In the genomic region with DNA sequence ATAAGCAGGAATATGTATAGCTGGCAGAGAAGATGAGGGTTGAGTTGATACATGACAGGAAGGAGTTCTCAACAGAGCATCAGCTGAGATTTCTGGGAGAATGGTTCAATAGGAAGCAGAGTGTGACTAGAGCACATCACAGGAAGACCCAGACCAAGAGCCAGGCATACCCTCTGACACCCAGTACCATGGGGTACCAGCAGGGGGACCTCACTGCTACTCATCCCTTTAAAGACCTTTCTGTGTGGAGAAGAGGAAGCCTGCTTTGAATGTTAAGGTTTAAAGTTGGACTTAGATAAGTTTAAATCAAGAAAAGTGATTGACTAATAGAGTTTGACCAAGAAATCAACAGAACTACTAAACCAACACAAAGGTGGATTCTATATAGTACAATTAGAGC, we compare ENCODE assay signal across 7 mouse cellular contexts.
DNase-seq lines count a peak whose midpoint lies in the region; ATAC-seq and TF ChIP-seq lines count a peak whose summit lies in the region.

No protein-coding gene starts in this region.

- H3K9ac ChIP-seq in MEL (ENCODE audit: control insufficient read depth, low read depth, low read length, poor library complexity, severe bottlenecking), result no peak overlapping the region
- H3K9ac ChIP-seq in stomach, embryonic 14.5 days (replicated peaks; ENCODE audit: low read depth, low read length), result no peak overlapping the region

- TF ChIP-seq POLR2A in MEL (IDR thresholded peaks at IDR 0.05; ENCODE audit: control insufficient read depth in 1 of 2, insufficient read depth in 1 of 2, low read depth in 1 of 2, low read length in 2 of 2, poor library complexity in 1 of 2), result no peak
- no peak for TF ChIP-seq POLR2A in brain, embryonic 14.5 days (IDR thresholded peaks at IDR 0.05; ENCODE audit: borderline replicate concordance, extremely low read depth, insufficient read depth, insufficient read length, poor library complexity, severe bottlenecking)

- no peak overlapping the region for H3K27ac ChIP-seq in layer of hippocampus, adult 2 months
- no peak overlapping the region for H3K27ac ChIP-seq in MEL (ENCODE audit: control insufficient read depth, low read depth, low read length)
- H3K27ac ChIP-seq in stomach, embryonic 14.5 days (ENCODE audit: low read length), result no peak overlapping the region

- intact Hi-C loops in heart, postnatal 36 days (cut with DNase I), result no loop called here

- H3K27me3 ChIP-seq in MEL (ENCODE audit: control insufficient read depth in 1 of 2, insufficient read depth in 2 of 2, low read length in 2 of 2), result no peaks in the 10 kb centered on the region
- H3K27me3 ChIP-seq in stomach, embryonic 14.5 days (ENCODE audit: control insufficient read depth, insufficient read depth, low read length), result no peaks in the 10 kb centered on the region

- H3K36me3 ChIP-seq in MEL (ENCODE audit: control insufficient read depth in 1 of 2, insufficient read depth in 2 of 2, low read length in 2 of 2), result no peaks in the 10 kb centered on the region
- no peaks in the 10 kb centered on the region for H3K36me3 ChIP-seq in stomach, embryonic 14.5 days (ENCODE audit: control insufficient read depth, insufficient read depth, low read length)

- TF ChIP-seq RAD21 in MEL (IDR thresholded peaks at IDR 0.05; ENCODE audit: low read depth, low read length), result no peak; the same call in 1 of the 2 replicates

- no peaks in the 10 kb centered on the region for H3K9me3 ChIP-seq in MEL (replicated peaks; ENCODE audit: insufficient read depth, low read length)
- no peaks in the 10 kb centered on the region for H3K9me3 ChIP-seq in stomach, embryonic 14.5 days (ENCODE audit: control insufficient read depth, low read depth, low read length)

- H3K4me3 ChIP-seq in layer of hippocampus, adult 2 months, result no peak overlapping the region
- H3K4me3 ChIP-seq in MEL (ENCODE audit: control insufficient read depth in 1 of 2, insufficient read depth in 1 of 2, low read depth in 2 of 2, low read length in 2 of 2), result no peak overlapping the region
- H3K4me3 ChIP-seq in stomach, embryonic 14.5 days (ENCODE audit: low read depth, low read length), result no peak overlapping the region

- H3K79me2 ChIP-seq in MEL (ENCODE audit: control insufficient read depth, insufficient read depth, low read length, poor library complexity), result no peaks in the 10 kb centered on the region

- ATAC-seq in stomach, embryonic 14.5 days (ENCODE audit: insufficient number of reproducible peaks, insufficient read depth, low FRiP score, low read depth), result peak; percentile 33; the same call in 1 of the 2 replicates

- DNase-seq in layer of hippocampus, adult 2 months (ENCODE audit: low spot score in 2 of 2), result no peak
- DNase-seq in layer of hippocampus, postnatal 14 days (ENCODE audit: low spot score in 2 of 2), result no peak
- DNase-seq in MEL (ENCODE audit: low read depth, low spot score), result peak; percentile 3
- DNase-seq in brain, embryonic 14.5 days (ENCODE audit: low read depth), result no peak
- no peak for DNase-seq in urinary bladder, adult 18-20 months (ENCODE audit: low spot score in 2 of 2)
- no peak for DNase-seq in heart, postnatal 36 days

- no peak for TF ChIP-seq EP300 in MEL (IDR thresholded peaks at IDR 0.05; ENCODE audit: low read depth in 1 of 2, low read length in 2 of 2)

- no peaks in the 10 kb centered on the region for H3K4me1 ChIP-seq in MEL (ENCODE audit: control insufficient read depth in 1 of 2, insufficient read depth in 2 of 2, low read length in 2 of 2)
- H3K4me1 ChIP-seq in stomach, embryonic 14.5 days (ENCODE audit: control insufficient read depth, insufficient read depth, low read length), result no peaks in the 10 kb centered on the region

- TF ChIP-seq CTCF in layer of hippocampus, adult 2 months (conservative IDR thresholded peaks at IDR 0.05), result peak; percentile 70
- peak in 2 of 3 experiments; percentile 4 to 16; a peak in 2 of 6 replicates for TF ChIP-seq CTCF in MEL (IDR thresholded peaks at IDR 0.05 in 2 of 3, conservative IDR thresholded peaks at IDR 0.05 in 1 of 3; ENCODE audit: control insufficient read depth in 1 of 3, insufficient read depth in 1 of 3, low read depth in 2 of 3, low read length in 3 of 3, poor library complexity in 1 of 3, severe bottlenecking in 1 of 3)
- TF ChIP-seq CTCF in brain, embryonic 14.5 days (IDR thresholded peaks at IDR 0.05; ENCODE audit: borderline replicate concordance, extremely low read depth, insufficient read depth, insufficient read length), result peak; percentile 37; the same call in 1 of the 2 replicates

- no peak overlapping the region for H3K4me2 ChIP-seq in stomach, embryonic 14.5 days (replicated peaks; ENCODE audit: low read depth, low read length)

TF ChIP-seq in MEL, 35 proteins besides CTCF, POLR2A, EP300 and RAD21:
- TF ChIP-seq NELFE (IDR thresholded peaks at IDR 0.05; ENCODE audit: low read depth, low read length), result no peak
- no peak for TF ChIP-seq JUND (IDR thresholded peaks at IDR 0.05; ENCODE audit: low read depth, low read length)
- no peak for TF ChIP-seq SIN3A (IDR thresholded peaks at IDR 0.05; ENCODE audit: low read length)
- TF ChIP-seq ZKSCAN1 (IDR thresholded peaks at IDR 0.05; ENCODE audit: low read depth, low read length), result no peak
- TF ChIP-seq MAFK (IDR thresholded peaks at IDR 0.05; ENCODE audit: borderline replicate concordance, low read depth, low read length), result no peak
- TF ChIP-seq TCF12 (IDR thresholded peaks at IDR 0.05; ENCODE audit: low read depth, low read length), result no peak

Comparison
In these comparisons a context has a peak if more than half of its experiments do, and no peak if none do; other contexts are left out.
1. CTCF ChIP-seq: peak in every context shown above with its lines; median percentile 70 in layer of hippocampus, adult 2 months; 37 in brain, embryonic 14.5 days; 10 in MEL.